Mouse (Mus musculus): Measurements from ENCODE around the gene Gm20388.
A peak's percentile ranks its signal among the peaks of the same experiment; 100 is the strongest.

Gene Gm20388

GRCm38 (mm10) chr8:123724752-123725151 is 3814.1 kb downstream of the Gm20388 start:
- DNase-seq (ENCODE audit: extremely low spot score): no peak

- DNase-seq (ENCODE audit: extremely low spot score): no peak
These were observed 3814.6 kb downstream of the Gm20388 start for GRCm38 (mm10) chr8:123725261-123725660.

GRCm38 (mm10) chr8:123726759-123727158 is 3816.1 kb downstream of the Gm20388 start:
- DNase-seq (ENCODE audit: extremely low spot score): no peak

GRCm38 (mm10) chr8:123729055-123729785 is 3818.6 kb downstream of the Gm20388 start:
- DNase-seq (ENCODE audit: extremely low spot score): peak; percentile 50

GRCm38 (mm10) chr8:123729786-123730411 is 3819.3 kb downstream of the Gm20388 start:
- DNase-seq (ENCODE audit: extremely low spot score): no peak

GRCm38 (mm10) chr8:123732332-123732731 is 3821.7 kb downstream of the Gm20388 start:
- no peak for DNase-seq (ENCODE audit: extremely low spot score)

GRCm38 (mm10) chr8:123734486-123734885 is 3823.8 kb downstream of the Gm20388 start:
- DNase-seq (ENCODE audit: extremely low spot score): no peak

GRCm38 (mm10) chr8:123736974-123737373 is 3826.3 kb downstream of the Gm20388 start:
- DNase-seq (ENCODE audit: extremely low spot score): no peak

GRCm38 (mm10) chr8:123740263-123740662 is 3829.6 kb downstream of the Gm20388 start:
- DNase-seq (ENCODE audit: extremely low spot score): no peak

- DNase-seq (ENCODE audit: extremely low spot score): no peak
These were observed 3830.6 kb downstream of the Gm20388 start for GRCm38 (mm10) chr8:123741232-123741631.

- no peak for DNase-seq (ENCODE audit: extremely low spot score)
These were observed 3835.8 kb downstream of the Gm20388 start for GRCm38 (mm10) chr8:123746488-123746887.

GRCm38 (mm10) chr8:123747772-123748171 is 3837.1 kb downstream of the Gm20388 start:
- no peak for DNase-seq (ENCODE audit: extremely low spot score)

- no peak for DNase-seq (ENCODE audit: extremely low spot score)
These were observed 3839.6 kb downstream of the Gm20388 start for GRCm38 (mm10) chr8:123750171-123750693.

- no peak for DNase-seq (ENCODE audit: extremely low spot score)
These were observed 3842.3 kb downstream of the Gm20388 start for GRCm38 (mm10) chr8:123752773-123753468.

- no peak for DNase-seq (ENCODE audit: extremely low spot score)
These were observed 3843.1 kb downstream of the Gm20388 start for GRCm38 (mm10) chr8:123753604-123754375.

- no peak for DNase-seq (ENCODE audit: extremely low spot score)
These were observed 3844.1 kb downstream of the Gm20388 start for GRCm38 (mm10) chr8:123754538-123755431.

GRCm38 (mm10) chr8:123756901-123757300 is 3846.3 kb downstream of the Gm20388 start:
- DNase-seq (ENCODE audit: extremely low spot score): no peak

- no peak for DNase-seq (ENCODE audit: extremely low spot score)
These were observed 3848.3 kb downstream of the Gm20388 start for GRCm38 (mm10) chr8:123758935-123759334.

- peak; percentile 84 for DNase-seq (ENCODE audit: extremely low spot score)
These were observed 3849.3 kb downstream of the Gm20388 start for GRCm38 (mm10) chr8:123759933-123760332.

GRCm38 (mm10) chr8:123760579-123760978 is 3849.9 kb downstream of the Gm20388 start:
- DNase-seq (ENCODE audit: extremely low spot score): no peak

Data from embryo, embryonic 9.5 days (tissue).